Mouse (Mus musculus): ENCODE data around the gene Tmem181a. TPM values are rescaled to one million over a fixed set of nuclear protein-coding genes. Genes with fewer than 3 reads are reported as not detected.
A peak's percentile ranks its signal among the peaks of the same experiment; 100 is the strongest.
"Not testable (repeated sequence)": the region's sequence is repeated elsewhere in the genome, so short reads cannot be mapped to it uniquely, and the experiment has no call there.

Tmem181a gene
- polyA plus RNA-seq, 1 experiment from 2014 or later, result 24.2 TPM

DNA sequence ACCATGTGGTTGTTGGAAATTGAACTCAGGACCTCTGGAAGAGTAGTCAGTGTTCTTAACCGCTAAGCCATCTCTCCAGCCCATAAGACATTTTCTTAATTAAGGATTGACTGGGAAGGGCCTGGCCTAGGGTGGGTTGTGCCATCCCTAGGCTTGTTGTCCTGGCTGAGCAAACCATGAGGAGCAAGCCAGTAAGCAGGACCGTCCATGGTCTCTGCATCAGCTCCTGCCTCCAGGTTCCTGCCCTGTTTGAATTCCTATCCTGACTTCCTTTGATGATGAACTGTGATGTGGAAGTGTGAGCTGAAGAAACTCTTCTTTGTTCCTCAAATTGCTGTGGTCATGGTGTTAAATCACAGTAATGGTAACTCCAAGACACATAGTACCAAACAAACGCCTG is 57.8 kb downstream of the Tmem181a start:
- H3K9me3 ChIP-seq (ENCODE audit: control insufficient read depth, low read length); H3K4me3 ChIP-seq (ENCODE audit: low read depth, low read length); H3K9ac ChIP-seq (ENCODE audit: low read depth, low read length); H3K4me2 ChIP-seq (replicated peaks; ENCODE audit: low read depth, low read length); H3K4me1 ChIP-seq (replicated peaks; ENCODE audit: control insufficient read depth, insufficient read depth, low read length); H3K27ac ChIP-seq (ENCODE audit: low read depth, low read length); H3K27me3 ChIP-seq (ENCODE audit: control insufficient read depth, insufficient read depth, low read length); H3K36me3 ChIP-seq (ENCODE audit: control insufficient read depth, insufficient read depth, low read length); ATAC-seq (ENCODE audit: low FRiP score); DNase-seq (ENCODE audit: low spot score): not testable (repeated sequence)
- 90% methylated on average over 2 of the region's 3 CpGs for WGBS

DNA sequence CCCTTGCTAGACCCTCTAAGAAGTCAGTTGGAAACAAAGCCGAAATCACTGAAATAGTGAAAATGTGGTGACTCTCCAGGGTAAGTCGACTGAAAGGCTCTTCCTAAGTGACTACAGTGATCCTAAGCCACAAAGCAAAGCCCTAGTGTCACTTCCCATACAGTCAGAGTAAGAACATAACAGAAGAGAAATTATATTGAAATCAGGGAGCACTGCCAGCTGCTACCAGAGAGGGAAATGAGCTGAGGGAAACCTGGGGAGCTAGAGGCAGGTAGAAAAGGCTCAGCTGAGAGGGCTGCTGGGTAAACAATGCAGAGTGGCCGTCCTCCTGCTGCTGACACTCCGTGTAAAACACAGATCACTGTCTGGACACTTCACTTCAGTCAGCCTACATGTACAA is 59.0 kb downstream of the Tmem181a start:
- H3K27me3 ChIP-seq (ENCODE audit: control insufficient read depth, insufficient read depth, low read length); H3K36me3 ChIP-seq (ENCODE audit: control insufficient read depth, insufficient read depth, low read length); H3K4me1 ChIP-seq (replicated peaks; ENCODE audit: control insufficient read depth, insufficient read depth, low read length); DNase-seq (ENCODE audit: low spot score); H3K27ac ChIP-seq (ENCODE audit: low read depth, low read length); H3K9me3 ChIP-seq (ENCODE audit: control insufficient read depth, low read length); H3K4me3 ChIP-seq (ENCODE audit: low read depth, low read length); H3K9ac ChIP-seq (ENCODE audit: low read depth, low read length); ATAC-seq (ENCODE audit: low FRiP score); H3K4me2 ChIP-seq (replicated peaks; ENCODE audit: low read depth, low read length): not testable (repeated sequence)
- 32% methylated on average over 2 of the region's 4 CpGs for WGBS

DNA sequence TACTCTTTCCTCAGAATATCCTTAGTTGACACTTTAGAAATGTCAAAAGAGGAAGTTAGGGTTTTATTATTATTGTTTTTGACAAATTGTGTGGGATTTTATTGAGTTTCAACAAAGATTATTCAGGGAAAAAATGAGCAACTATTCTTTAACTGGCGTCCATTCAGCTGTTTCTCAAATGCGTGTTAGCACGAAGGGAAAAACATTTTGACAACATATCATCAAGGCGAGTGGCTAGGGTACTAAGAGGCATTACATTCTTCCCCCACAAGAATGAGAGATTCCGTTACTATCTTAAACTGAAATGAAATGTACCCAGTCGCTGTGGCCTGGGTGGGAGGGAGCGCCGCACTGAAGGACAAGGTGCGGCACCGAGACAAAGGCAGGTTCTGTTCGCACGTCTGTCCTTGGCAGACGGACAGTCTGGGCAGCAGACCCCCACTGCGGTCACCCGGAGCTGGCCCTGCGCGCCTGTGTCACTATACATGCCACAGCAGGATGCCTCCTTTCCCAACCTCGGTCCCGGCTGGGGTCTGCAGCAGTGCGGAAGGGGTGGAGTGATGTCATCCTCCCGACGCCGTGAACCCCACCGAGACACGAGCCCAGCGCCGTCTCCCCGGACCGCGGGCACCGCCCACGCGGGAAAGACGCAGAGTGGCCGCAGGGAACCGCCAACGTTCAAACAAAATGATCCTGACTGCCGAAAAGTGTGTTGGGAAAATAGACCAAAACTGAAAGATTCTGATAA is 59.9 kb downstream of the Tmem181a start:
- H3K4me1 ChIP-seq (replicated peaks; ENCODE audit: control insufficient read depth, insufficient read depth, low read length); H3K27me3 ChIP-seq (ENCODE audit: control insufficient read depth, insufficient read depth, low read length); H3K27ac ChIP-seq (ENCODE audit: low read depth, low read length); H3K9me3 ChIP-seq (ENCODE audit: control insufficient read depth, low read length); H3K36me3 ChIP-seq (ENCODE audit: control insufficient read depth, insufficient read depth, low read length): not testable (repeated sequence)
- peak; percentile 40 for DNase-seq (ENCODE audit: low spot score)
- Histone ChIP-seq H3K9ac (ENCODE audit: low read depth, low read length) (0 out of 2 replicates have a peak overlapping the region, but pooled peaks have one; percentile 19), H3K4me2 (replicated peaks; ENCODE audit: low read depth, low read length) (peak overlapping the region; percentile 47), H3K4me3 (ENCODE audit: low read depth, low read length) (peak overlapping the region; percentile 31)
- peak; percentile 75 for ATAC-seq (ENCODE audit: low FRiP score)
- 4% methylated on average over 37 of the region's 38 CpGs for WGBS

DNA sequence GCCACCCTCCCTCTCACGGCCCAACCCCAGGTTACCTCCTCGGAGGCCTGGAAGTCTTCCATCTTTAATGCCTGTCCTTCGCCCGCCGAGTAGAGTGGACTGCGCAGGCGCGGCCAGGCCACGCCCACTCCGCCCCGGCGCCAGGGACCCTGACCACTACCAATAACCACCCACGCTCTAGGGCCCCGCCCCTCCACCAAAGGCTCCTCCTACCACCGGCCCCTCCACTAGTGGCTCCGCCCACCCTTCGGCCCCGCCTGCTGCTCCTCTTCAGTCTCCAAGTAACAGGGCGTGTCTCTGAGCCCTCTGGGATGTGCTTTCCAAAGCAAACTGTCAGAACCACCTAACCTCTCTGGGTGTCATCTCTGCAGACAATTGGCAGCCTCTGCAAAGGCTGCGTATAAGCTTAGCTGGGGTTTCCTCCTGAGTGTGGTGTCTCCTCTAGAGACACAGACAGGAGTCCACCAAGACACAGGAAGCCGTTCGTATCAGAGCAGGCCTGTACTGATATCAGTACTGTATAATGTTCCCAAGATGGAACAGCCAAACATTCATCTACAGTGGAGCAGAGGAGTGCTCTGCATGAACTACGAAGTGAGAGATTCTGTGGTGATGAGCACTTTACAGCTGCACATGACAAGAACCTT is 60.8 kb downstream of the Tmem181a start, which contains the start of gene Dynlt1a:
TSS of gene Dynlt1a (minus strand) at position 162 of the 647 bp plus-strand sequence.
- H3K9ac ChIP-seq (ENCODE audit: low read depth, low read length), result 0 out of 2 replicates have a peak within 1 kb of the TSS, but pooled peaks have one; percentile 19
- H3K4me3 ChIP-seq (ENCODE audit: low read depth, low read length), result peak within 1 kb of the TSS; percentile 31
- not testable (repeated sequence) for H3K9me3 ChIP-seq (ENCODE audit: control insufficient read depth, low read length); H3K27ac ChIP-seq (ENCODE audit: low read depth, low read length); H3K36me3 ChIP-seq (ENCODE audit: control insufficient read depth, insufficient read depth, low read length); H3K27me3 ChIP-seq (ENCODE audit: control insufficient read depth, insufficient read depth, low read length); H3K4me1 ChIP-seq (replicated peaks; ENCODE audit: control insufficient read depth, insufficient read depth, low read length)
- WGBS, result 12% methylated on average over 21 of the region's 23 CpGs
- peak; percentile 89 for ATAC-seq (ENCODE audit: low FRiP score)
- H3K4me2 ChIP-seq (replicated peaks; ENCODE audit: low read depth, low read length), result peak within 1 kb of the TSS; percentile 47
- DNase-seq (ENCODE audit: low spot score), result peak; percentile 97

DNA sequence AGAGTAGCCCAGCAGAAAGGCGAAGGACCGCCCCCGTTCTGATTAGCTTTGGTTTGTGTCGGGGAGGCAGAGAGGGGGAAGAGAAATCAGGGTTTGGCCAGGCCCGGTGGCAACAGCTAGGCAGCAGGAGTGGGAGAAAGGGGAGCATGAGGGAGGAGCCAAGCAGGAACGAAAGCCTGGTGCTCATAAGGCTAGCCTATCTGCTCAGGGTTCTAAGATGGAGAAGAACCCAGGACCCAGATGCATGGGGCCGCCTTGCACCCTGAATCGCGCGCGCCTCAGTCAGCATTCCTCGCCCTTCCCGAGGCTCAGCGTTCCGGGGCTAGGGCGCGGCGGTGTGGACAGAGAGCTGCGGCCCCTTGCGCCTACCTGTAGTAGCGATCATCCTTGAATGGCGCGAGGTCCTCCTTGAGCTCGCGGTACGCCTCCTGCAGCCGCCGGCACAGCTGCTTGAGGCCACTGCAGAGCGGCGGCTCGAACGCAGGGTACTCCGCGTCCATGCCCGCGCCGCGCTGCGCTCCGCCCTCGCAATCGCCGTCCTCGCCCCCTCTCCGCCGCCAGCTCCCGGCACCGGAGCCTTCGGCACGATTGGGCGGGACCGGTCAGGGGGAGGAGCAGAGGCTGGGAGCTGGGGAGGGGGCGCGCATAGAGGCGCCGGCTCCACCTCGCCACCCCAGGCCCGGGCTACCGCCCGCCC is 64.6 kb downstream of the Tmem181a start:
- H3K27me3 ChIP-seq (ENCODE audit: control insufficient read depth, insufficient read depth, low read length); H3K4me1 ChIP-seq (replicated peaks; ENCODE audit: control insufficient read depth, insufficient read depth, low read length); H3K36me3 ChIP-seq (ENCODE audit: control insufficient read depth, insufficient read depth, low read length); H3K27ac ChIP-seq (ENCODE audit: low read depth, low read length); H3K4me2 ChIP-seq (replicated peaks; ENCODE audit: low read depth, low read length); H3K4me3 ChIP-seq (ENCODE audit: low read depth, low read length); DNase-seq (ENCODE audit: low spot score); H3K9ac ChIP-seq (ENCODE audit: low read depth, low read length); H3K9me3 ChIP-seq (ENCODE audit: control insufficient read depth, low read length): not testable (repeated sequence)
- 0% methylated on average over 3 of the region's 60 CpGs for WGBS
- ATAC-seq (ENCODE audit: low FRiP score), result peak; percentile 47; the same call in 1 of the 2 replicates

DNA sequence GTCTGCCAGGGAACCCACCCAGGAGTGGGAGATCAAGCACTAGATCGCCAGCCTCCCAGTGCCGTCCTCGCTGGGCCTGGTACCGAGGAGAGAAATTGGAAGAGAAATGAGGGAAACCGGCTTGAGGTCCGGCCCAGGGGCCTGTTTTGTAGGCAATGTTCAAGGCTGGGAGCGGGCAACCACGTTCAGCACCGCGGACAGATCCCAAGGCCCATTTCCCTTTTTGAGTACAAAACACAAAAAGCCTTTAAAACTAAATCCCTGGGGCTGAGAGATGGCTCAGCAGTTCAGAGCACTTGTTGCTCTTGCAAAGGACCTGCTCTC is 65.1 kb downstream of the Tmem181a start:
- no CpG with 5 or more reads among the region's 10 CpGs for whole genome bisulfite sequencing
- ATAC-seq (ENCODE audit: low FRiP score); H3K4me3 ChIP-seq (ENCODE audit: low read depth, low read length): not testable (repeated sequence)

DNA sequence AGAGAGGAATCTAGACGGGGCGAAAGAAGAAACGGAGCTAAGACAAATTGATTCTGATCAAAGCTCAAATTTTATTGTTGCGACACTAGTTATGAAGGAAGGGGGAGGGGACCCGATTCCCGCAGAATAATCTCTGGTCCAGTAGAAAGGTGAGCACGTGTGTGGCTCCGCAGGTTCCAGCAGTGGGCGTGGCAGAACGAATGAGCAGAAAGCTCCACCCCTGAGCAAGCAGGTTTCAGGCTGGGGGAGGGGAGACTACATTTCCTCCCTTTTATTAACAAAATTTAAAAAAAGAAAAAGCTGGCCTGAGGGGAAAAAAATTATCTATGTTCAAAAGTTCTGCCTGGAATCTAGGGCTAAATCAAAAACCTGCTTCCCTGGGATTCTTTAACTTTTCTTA is 68.4 kb downstream of the Tmem181a start:
- WGBS, result 53% methylated on average over 10 of the region's 10 CpGs
- not testable (repeated sequence) for H3K27ac ChIP-seq (ENCODE audit: low read depth, low read length); H3K9ac ChIP-seq (ENCODE audit: low read depth, low read length); H3K4me3 ChIP-seq (ENCODE audit: low read depth, low read length); H3K27me3 ChIP-seq (ENCODE audit: control insufficient read depth, insufficient read depth, low read length); H3K9me3 ChIP-seq (ENCODE audit: control insufficient read depth, low read length); ATAC-seq (ENCODE audit: low FRiP score); H3K36me3 ChIP-seq (ENCODE audit: control insufficient read depth, insufficient read depth, low read length); DNase-seq (ENCODE audit: low spot score); H3K4me2 ChIP-seq (replicated peaks; ENCODE audit: low read depth, low read length); H3K4me1 ChIP-seq (replicated peaks; ENCODE audit: control insufficient read depth, insufficient read depth, low read length)

More for the DNA sequence above, 65.1 kb downstream of the Tmem181a start:
- DNase-seq (ENCODE audit: low spot score); H3K9me3 ChIP-seq (ENCODE audit: control insufficient read depth, low read length); H3K27me3 ChIP-seq (ENCODE audit: control insufficient read depth, insufficient read depth, low read length); H3K36me3 ChIP-seq (ENCODE audit: control insufficient read depth, insufficient read depth, low read length); H3K9ac ChIP-seq (ENCODE audit: low read depth, low read length); H3K4me2 ChIP-seq (replicated peaks; ENCODE audit: low read depth, low read length); H3K27ac ChIP-seq (ENCODE audit: low read depth, low read length); H3K4me1 ChIP-seq (replicated peaks; ENCODE audit: control insufficient read depth, insufficient read depth, low read length): not testable (repeated sequence)

DNA sequence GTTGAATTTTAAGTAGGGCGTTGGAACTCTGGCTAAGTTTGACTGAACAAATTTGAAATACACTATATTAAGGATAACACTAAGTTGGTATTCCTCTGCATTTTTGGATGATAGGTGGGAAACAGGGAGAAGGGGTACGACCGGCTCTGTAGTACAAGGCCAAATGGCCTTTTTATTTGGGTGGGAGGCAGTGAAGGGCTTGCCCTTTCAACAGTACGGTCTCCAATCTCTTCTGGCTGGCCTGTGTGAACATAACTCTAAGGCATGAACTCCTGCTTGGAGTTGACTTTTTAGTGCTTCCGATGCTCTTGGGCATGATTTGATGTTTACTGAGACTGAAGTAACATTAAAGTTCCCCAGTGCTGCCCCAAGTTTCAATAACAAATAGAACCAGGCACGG is 68.9 kb downstream of the Tmem181a start:
- not testable (repeated sequence) for H3K4me1 ChIP-seq (replicated peaks; ENCODE audit: control insufficient read depth, insufficient read depth, low read length); H3K36me3 ChIP-seq (ENCODE audit: control insufficient read depth, insufficient read depth, low read length); H3K4me2 ChIP-seq (replicated peaks; ENCODE audit: low read depth, low read length); H3K9ac ChIP-seq (ENCODE audit: low read depth, low read length); ATAC-seq (ENCODE audit: low FRiP score); H3K4me3 ChIP-seq (ENCODE audit: low read depth, low read length); H3K27ac ChIP-seq (ENCODE audit: low read depth, low read length); H3K27me3 ChIP-seq (ENCODE audit: control insufficient read depth, insufficient read depth, low read length); DNase-seq (ENCODE audit: low spot score); H3K9me3 ChIP-seq (ENCODE audit: control insufficient read depth, low read length)
- 76% methylated on average over 6 of the region's 6 CpGs for WGBS
